Mouse (Mus musculus) bone marrow, adult 2 months (tissue): ENCODE measurements around the gene Frmpd4.

Experiments used
- CTCF ChIP-seq: fragments of 200-500 bp; IDR thresholded peaks from 2 replicates; pipeline ENCODE4 v1.5.1; 2011; ENCODE audit warnings: low read length, control low read depth; ENCODE audit not compliant: control insufficient read depth, insufficient read depth
- POLR2A ChIP-seq: fragments of 200-500 bp; IDR thresholded peaks from 2 replicates; pipeline ENCODE4 v1.6.1; 2011; ENCODE audit warnings: low read depth, mild to moderate bottlenecking, control low read depth, low read length, borderline replicate concordance; ENCODE audit not compliant: control insufficient read depth

- TF ChIP-seq CTCF: no peak
- TF ChIP-seq POLR2A: no peak
These were observed 387.5 kb downstream of the Frmpd4 start for GRCm38 (mm10) chrX:168189563-168189962.
